Mouse (Mus musculus): ENCODE data around the gene Mesp1.
"Not testable (repeated sequence)": the region's sequence is repeated elsewhere in the genome, so short reads cannot be mapped to it uniquely, and the experiment has no call there.

Gene Mesp1

DNA sequence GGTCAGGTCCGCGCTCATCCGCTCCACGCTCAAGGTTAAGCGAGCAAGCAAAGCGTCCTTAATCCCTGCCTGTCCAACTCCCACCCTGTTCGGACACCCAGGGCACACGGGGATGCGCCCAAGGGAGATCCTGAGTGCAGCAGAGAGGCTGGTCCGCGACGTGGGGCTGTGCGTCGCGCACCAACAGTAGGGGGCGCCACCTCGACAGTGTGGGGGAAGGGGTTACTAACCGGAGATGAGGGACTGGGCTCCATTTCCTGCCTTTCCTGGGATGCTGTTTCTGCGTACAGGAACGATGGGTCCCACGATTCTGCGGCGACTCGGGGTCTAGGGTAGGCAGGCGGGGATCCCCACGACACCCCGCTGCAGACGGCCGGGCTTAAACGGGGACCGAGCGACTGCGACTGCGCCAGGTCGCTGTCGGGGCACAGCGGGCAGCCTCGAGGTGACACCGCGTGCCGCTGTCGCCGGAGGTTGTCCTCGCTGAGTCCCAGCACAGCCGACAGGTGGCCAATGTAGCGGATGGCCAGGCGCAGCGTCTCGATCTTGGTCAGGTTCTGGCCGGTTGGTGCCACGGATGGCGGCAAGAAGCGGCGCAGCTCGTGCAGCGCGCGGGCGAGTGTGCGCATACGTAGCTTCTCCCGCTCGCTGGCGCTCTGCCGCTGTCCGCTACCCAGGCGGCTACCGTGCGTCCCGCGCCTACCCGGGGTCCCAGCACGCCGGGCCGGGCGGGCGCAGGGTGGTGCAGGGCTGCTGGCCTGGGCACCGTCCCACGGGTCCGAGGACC lies 760 bp downstream of the Mesp1 start:
- DNase-seq (ENCODE audit: low read depth, low spot score) = peak; percentile 80

DNA sequence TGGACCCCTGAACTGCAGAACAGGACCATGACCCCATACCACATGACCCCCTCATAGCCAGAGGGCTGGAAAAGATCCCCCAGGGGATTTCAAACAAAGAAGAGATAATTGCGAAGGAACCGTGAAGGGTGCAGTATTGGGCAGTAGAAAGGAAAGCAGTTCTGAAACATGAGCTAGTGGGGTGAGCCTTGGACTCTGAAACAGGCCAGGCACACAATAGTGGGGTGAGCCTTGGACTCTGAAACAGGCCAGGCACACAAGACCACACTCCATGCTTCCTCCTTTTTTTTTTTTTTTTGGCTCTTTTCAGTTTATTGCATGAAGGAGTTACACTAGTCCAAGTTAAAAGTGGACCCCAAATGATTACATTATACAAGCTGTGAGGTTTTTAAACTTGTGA lies 3.8 kb downstream of the Mesp1 start:
- not testable (repeated sequence) for DNase-seq (ENCODE audit: low read depth, low spot score)

DNA sequence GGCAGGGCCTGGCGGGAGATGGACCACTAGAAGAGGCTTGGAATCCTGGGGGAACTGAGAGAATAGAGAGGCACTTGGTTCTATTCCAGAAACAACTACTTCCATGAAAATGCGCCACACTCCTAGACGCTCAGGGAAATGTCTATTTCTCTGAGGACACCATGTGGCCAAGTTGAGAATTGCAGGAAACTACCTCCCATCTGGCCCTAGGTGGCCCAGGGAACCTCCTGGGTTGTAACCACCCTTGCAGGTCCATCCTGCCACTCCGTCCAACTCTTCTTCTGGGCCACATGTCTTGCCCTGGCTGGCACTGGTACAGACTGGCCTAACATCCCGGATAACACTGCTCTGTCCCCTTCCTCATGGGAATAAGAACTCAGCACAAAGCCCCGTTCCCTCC lies 7.3 kb downstream of the Mesp1 start:
- peak; percentile 84 for DNase-seq (ENCODE audit: low read depth, low spot score)

GRCm38 (mm10) chr7:79782516-79782855 lies 11.1 kb downstream of the Mesp1 start:
- no peak for DNase-seq (ENCODE audit: low read depth, low spot score)

GRCm38 (mm10) chr7:79781826-79782515 lies 11.6 kb downstream of the Mesp1 start:
- no peak for DNase-seq (ENCODE audit: low read depth, low spot score)

GRCm38 (mm10) chr7:79780647-79781626 lies 12.7 kb downstream of the Mesp1 start:
- peak; percentile 85 for DNase-seq (ENCODE audit: low read depth, low spot score)

DNA sequence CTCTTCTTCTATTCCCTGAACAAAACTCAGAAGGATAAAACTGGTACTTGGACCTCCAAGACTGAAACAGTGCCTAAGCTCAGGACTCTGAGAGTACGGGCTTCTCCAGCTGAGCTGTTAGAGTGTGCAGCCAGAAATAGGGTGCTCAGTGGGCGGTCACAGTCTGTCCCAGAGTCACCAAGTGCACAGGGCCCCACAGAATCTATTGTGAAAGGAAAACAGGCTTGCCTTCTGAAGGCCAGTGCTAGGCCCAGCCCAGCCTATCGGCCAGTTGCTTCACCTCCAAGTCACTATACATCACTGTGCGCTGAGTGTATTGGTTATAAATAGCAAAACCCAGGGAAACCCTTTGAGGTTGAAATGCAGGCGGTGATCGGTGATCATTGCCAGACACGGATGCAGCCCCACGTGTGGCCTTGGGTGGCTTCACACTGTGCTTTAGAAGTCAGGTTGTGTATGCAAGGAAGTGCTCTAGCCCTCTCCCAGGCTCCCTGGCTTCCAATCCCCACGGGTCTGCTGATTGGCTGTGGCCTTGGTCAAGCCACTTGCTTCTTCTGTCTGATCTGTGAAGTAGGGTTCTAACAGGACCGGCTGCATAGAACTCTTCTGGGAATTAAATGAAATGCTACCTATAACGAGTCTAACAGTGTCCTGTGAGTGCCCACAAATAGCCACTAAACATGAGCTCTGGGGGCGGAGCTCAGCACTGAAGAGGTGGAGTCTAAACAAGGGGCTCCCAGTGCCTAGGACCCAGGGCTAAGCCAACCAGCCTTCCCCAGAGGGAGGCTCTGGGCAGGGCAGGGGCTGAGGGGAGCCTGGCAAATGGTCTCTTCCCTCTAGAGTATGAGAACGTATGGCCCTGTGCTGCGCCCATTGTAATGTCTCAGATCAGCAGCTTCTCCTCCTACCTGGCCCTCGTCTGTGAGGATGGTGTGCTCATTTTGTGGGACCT lies 21.8 kb downstream of the Mesp1 start:
- DNase-seq (ENCODE audit: low read depth, low spot score) = peak; percentile 90

GRCm38 (mm10) chr7:79769664-79770063 lies 23.9 kb downstream of the Mesp1 start:
- no peak for DNase-seq (ENCODE audit: low read depth, low spot score)

DNA sequence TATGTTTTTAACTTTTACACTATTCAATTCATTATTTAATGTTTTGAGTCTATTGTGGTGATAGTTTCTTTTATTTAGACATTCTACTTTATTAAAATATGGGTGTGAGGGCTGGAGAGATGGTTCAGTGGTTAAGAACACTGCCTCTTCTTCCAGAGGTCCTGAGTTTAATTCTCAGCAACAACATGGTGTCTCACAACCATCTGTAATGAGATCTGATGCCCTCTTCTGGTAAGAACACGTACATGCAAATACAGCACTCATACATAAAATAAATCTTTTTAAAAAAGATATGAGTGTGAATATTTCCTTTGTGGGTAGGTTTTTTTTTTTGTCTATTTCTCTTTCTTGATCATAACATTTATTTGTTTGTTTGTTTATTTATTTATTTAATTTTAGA lies 27.6 kb downstream of the Mesp1 start:
- no peak for DNase-seq (ENCODE audit: low read depth, low spot score)

- DNase-seq (ENCODE audit: low read depth, low spot score) = no peak
These were observed 31.5 kb downstream of the Mesp1 start for GRCm38 (mm10) chr7:79762106-79762505.

- no peak for DNase-seq (ENCODE audit: low read depth, low spot score)
These were observed 32.3 kb downstream of the Mesp1 start for GRCm38 (mm10) chr7:79761124-79761876.

DNA sequence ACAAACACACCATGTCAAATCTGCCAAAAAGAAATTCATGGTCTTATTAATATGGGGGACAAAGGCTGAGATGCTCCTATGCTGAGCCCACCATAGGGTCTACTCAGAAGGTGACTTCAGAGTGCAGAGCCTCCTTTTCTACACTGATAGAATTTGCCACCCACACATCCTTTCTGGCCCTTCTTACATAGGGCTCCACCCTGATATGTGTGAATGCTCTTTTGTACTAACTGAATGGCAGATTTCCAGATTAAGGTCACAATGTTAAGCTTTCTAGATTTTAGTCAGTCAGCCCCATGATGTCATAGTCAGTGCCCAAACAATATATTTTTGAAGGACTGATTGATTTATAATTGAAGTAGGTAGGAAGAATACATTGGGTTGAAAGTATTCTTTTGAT lies 33.8 kb downstream of the Mesp1 start:
- DNase-seq (ENCODE audit: low read depth, low spot score) = no peak

- no peak for DNase-seq (ENCODE audit: low read depth, low spot score)
These were observed 35.4 kb downstream of the Mesp1 start for GRCm38 (mm10) chr7:79758176-79758575.

- DNase-seq (ENCODE audit: low read depth, low spot score) = no peak
These were observed 37.3 kb downstream of the Mesp1 start for GRCm38 (mm10) chr7:79756334-79756733.

- no peak for DNase-seq (ENCODE audit: low read depth, low spot score)
These were observed 44.1 kb downstream of the Mesp1 start for GRCm38 (mm10) chr7:79749511-79749910.

GRCm38 (mm10) chr7:79747659-79748058 lies 45.9 kb downstream of the Mesp1 start:
- DNase-seq (ENCODE audit: low read depth, low spot score) = no peak

DNA sequence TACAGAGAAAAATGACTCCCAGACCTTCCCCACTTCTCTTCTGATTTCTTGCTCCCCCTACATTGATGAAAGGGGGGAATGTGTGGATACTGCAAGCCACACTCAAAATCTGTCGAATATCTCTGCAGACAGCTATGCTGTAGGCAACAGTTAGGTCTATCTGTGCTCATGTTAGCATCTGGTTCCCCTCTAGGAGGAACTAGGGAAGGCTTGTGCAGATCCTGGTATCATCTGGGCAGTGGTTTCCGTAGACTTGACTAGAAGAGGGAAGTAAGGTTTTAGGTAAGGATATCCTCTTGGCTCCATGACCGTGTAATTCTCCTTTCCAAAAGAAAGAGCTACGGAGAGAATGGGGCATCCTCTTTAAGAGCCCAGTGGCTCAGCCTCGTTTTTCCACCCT lies 49.0 kb downstream of the Mesp1 start:
- DNase-seq (ENCODE audit: low read depth, low spot score) = no peak

- no peak for DNase-seq (ENCODE audit: low read depth, low spot score)
These were observed 49.5 kb downstream of the Mesp1 start for GRCm38 (mm10) chr7:79744051-79744450.

DNA sequence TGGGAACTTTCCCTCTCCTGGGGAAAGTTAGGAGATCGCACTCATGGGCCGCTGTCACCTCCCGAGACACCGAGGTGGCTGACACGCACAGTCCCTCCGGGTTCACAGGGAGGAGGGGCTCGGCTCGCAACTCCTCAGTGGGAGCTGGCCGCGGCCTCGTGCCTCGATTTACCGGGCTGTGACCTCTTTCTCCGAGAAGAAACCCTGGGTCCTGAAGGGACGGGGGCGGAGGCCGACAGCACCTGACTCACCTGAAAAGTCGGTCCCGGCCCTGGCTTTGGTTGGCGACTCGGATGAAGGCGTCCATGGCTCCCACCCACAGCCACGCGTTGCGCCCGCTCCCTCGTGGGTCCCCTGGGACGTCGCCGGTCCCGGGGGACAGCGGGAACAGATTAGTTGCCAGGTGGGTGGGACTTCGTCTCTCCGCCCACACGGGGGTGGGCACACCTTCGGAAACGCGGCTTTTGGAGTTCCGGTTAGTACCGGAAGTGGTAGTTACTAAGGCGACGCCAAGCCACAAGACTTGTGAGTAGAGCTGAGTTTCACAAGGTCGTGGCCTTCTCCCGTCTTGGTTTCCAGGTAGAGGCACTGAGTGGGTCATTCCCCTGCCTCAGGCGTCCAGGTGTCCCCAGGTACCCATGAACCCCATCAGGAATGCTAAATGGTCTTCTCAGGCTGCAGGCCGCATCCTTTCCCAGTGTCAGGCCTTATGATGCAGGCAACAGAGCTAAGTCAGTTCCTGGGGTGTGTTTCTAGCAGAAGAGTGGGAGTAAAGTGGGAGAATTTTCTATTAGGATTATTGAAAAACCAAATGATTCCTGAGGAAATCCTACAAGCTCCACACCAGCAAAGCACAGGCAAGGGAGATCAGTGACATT lies 50.7 kb downstream of the Mesp1 start, which contains the start of the genes Pex11a and Wdr93:
Gene Pex11a (minus strand): TSS at position 473 of the 878 bp plus-strand sequence.
Gene Wdr93 (plus strand): TSS at position 505 of the 878 bp plus-strand sequence.
- peak; percentile 92 for DNase-seq (ENCODE audit: low read depth, low spot score)

Measured in ZHBTc4 (cell line).